Mouse (Mus musculus): ENCODE results near the gene Sh3bp4.

- TF ChIP-seq POLR2A (IDR thresholded peaks at IDR 0.05; ENCODE audit: borderline replicate concordance, low read depth, low read length) (no peak), CTCF (IDR thresholded peaks at IDR 0.05; ENCODE audit: low read depth, low read length) (no peak)
These were observed 12.1 kb downstream of the Sh3bp4 start for GRCm38 (mm10) chr1:89082171-89082882.

All from bone marrow macrophage, adult 2 months (primary cell).